Mouse (Mus musculus): ENCODE results near the gene Pcnt.

DNA sequence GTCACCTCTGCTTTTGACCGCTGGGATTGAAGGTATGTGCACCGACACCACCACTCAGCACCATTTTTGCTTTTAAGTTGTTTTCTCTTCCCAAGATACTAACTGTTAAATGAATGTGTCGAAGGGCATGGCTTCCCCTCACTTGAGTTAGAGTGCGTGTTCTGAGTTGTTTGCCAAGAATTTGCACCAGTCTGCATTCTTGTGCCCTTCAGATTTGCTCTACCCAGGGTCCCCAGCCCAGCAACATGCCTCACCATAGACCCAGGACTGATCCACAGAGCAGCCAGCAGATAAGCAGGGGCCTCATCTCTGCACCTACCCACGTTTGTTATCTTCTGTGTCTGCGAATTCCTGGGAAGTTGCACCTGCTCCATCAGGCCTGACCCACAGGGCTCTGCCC lies 38.9 kb upstream of the Pcnt start:
- TF ChIP-seq TAL1 (IDR thresholded peaks at IDR 0.05; ENCODE audit: low read length) (no peak), GATA1 (IDR thresholded peaks at IDR 0.05; ENCODE audit: low read length) (no peak)

Measured in erythroblast, embryonic 14.5 days (primary cell).